Mouse (Mus musculus) ovary, postnatal 14 days (tissue): Measurements from ENCODE around the gene Zdbf2.

ENCODE experiments used
- DNase-seq: peaks from one replicate; pipeline ENCODE4 v3.0.0; 2022; ENCODE audit warnings: low spot score

Gene Zdbf2

DNA sequence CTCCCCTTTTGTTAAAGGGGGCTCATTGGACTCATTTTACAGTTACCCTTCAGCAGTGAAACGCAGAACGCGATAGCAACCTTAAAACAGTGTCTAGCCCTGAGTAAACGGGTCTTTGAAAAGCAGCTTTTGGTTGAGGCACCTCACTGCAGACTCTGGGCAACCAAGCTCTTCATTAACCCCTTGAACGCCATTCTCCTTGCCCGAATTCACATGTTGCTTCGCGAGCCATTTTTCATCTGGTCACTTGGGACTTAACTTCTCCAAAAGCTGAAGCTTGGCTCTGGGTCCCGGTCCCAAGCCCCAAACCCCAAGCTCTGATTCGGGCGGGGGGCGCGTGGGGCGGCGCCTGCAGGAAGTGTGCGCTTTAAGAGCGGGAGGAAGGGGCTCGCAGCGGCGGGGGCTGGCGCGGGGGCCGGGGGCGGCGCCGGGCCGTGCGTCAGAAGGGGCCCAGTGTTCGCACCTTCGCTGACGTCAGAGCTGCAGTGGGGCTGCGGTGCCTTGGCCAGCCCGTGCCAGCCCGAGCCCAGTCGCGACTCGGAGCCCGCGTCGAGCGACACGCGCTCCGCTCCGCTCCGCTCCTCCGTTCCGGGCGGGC, at the start of gene Zdbf2:
Zdbf2 (plus strand) TSS at position 525 of the 598 bp plus-strand sequence.
- no peak for DNase-seq

DNA sequence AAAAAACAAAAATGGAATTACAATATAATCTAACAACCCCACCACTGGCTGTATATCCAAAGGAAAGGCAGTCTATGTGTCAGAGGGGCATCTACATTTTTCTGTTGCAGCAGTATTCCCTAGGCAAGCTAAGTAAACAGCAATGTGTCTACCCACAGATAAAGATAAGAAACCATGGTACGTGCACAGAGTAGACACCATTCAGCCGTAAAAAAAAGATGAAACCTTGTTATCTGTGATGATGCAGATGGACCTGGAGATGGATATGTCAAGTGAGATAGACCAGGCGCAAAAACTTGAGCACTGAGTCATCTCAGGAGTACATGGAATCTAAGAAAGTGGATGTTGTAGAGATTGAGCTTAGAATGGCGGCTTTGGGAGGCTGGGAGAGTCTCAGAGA, 48.1 kb upstream of the Zdbf2 start:
- no peak for DNase-seq

DNA sequence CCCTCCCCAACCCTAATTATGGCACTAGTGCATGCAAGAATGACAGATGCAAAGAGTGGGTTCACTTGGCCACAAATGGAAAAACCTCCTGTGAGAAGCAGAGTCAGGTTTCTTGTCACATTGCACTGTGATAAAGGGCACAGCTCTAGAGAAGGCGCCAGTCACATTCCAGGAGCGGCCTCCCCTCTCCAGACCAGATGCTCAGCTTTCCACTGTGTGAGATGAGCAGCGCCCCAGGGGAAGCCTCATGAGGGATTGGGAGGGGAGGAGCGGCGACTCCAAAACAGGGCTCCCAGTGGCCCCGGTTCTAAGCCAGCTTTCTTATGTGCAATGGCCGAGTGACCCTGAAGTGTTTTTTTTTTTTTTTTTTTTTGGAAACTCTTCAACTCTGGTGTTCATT, 47.2 kb upstream of the Zdbf2 start:
- DNase-seq: no peak

DNA sequence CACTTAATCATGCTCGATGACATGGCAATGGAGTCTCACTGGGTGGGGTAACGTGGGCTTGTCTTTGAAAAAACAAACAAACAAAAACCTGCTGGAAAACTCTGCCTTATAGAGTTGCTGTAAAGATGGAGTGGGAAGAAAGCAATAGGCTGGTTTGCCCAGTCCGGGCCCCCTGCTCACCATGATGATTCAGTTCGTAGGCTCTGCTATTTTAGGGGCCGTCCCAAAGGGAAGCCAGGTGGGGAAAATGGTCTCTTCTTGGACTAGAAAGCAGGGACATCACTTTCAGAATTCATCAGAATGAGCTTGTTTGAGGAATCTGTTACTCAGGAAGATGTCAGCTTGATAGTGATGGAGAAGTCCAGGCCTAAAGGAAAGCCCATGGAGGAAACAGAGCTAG, 45.8 kb upstream of the Zdbf2 start:
- DNase-seq: no peak

DNA sequence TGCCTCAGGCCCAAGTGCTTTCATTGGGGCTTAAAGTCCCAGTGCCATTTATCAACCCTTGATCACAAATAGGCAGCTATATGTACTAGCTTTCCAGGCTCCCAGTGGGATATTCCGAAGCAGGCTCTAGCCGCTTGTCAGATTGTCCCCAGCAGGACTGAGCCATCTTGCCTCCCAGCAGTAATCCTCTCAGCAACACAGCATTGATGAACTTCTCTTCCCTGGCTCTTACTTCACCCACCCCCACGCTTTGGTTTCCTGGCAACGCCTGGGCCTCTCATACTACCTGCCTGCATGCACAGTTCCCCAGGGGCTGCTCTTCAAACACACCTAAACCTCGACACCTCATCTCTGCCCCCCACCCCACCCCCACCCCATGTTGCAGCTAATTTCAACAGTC, 35.7 kb upstream of the Zdbf2 start:
- DNase-seq: no peak

DNA sequence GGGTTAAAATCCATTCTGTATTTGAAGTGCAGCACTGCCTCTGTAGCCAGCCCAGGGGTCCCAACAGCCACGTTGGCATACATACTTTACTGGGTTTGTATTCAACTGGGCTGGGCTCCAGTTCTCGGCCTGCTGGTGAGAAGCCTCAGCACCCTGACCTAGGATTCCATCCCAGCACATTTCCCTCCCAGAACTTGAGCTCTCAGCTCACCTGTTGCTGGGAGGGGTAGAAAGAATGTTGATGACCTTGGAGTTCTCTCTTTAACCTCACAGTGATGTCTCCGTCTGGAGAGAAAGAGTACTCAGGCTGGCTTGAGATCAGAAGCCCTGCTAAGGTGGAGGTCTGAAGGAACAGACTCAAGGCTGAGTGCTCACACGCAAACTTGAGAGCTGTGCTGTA, 33.8 kb upstream of the Zdbf2 start:
- DNase-seq: no peak

DNA sequence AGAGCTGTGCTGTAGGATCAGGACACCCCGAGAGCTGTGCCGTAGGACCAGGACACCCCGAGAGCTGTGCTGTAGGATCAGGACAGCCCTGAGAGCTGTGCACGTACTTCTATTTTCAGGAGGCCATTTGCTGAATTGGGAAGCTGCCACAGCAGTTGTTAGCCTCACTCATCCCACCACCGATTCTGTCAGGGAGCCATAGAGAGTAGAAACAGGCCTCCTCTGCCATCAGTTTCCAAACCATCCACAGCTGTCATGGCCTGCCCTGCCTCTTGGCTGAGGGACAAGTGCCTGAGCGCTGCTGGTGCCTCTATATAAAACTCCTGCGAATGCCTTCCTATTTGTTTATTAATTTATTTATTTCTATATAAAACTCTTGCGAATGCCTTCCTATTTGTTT, 33.3 kb upstream of the Zdbf2 start:
- DNase-seq: no peak

DNA sequence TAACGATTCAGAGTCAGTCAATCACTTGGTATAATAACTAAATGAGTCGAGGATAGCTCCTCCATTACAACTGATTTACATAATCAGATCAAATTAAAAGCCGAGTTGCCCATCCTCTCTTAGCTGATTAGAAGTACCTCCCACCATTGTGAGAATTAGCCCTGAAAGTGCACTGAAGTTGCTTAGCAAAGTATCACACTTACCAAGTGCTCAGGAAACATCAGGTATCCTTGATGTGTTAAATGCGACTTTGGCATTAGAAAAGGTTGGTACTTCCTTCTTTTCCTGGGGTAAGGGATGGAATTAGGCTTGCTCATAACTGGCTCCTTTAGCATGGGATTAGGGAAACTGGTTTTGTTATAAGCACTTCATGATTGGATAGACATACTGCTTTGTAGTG, 29.2 kb upstream of the Zdbf2 start:
- DNase-seq: no peak

DNA sequence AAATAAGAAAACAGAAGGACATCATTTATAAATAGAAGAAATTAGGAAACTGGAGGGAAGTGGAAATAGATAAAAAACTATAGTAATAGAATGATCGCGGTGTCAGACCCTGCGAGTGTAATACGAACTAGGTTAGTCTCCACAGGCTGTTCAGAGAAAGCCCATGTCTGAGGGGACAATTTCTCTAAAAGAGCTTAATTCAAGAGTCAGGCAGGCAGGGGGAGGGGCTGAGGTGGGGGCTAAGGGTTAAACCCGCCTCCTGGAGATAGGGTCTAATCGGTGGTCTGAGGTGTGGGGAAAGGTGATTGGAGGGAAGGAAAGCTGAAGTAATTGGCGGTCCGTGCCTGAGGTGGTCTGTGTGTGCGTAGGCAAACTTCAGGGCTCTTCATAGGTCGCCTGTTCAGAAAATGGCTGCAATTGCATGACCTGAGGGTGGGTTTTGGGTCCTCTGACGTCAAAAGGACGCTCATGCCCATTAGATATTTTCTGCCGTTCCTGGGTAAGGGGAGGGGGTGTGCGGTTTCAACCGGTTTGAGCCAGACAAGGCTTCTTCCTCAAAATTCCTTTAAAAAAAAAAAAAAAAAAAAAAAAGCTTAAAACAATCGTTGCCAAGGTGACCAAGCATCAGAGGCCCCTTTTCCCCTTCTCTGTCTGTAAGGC, 26.1 kb upstream of the Zdbf2 start:
- DNase-seq: no peak

DNA sequence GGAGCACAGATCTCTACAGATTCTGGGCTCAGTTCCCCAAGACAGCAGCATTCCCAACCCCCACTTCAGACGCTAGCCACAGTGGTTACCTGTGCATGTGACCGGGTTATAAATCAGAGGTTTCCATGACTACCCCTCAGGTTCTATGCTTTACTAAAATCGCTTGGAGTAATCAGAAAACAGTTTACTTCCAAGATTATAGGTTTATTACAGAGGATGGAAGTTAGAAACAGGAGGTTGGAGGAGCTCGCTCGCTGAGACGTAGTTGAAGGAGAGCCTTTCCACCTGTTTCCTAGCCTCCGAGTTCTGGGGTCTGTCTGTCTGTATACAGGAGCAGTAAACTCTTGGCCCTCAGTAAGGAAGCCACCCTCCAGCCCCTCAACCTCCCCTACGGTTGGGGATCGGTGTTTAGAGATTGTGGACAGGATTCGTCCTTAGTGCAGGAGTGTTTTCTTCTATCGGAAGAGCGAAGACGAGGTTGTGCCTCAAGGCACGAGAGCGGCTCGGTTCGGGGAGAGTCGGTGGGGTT, 25.2 kb upstream of the Zdbf2 start:
- no peak for DNase-seq

DNA sequence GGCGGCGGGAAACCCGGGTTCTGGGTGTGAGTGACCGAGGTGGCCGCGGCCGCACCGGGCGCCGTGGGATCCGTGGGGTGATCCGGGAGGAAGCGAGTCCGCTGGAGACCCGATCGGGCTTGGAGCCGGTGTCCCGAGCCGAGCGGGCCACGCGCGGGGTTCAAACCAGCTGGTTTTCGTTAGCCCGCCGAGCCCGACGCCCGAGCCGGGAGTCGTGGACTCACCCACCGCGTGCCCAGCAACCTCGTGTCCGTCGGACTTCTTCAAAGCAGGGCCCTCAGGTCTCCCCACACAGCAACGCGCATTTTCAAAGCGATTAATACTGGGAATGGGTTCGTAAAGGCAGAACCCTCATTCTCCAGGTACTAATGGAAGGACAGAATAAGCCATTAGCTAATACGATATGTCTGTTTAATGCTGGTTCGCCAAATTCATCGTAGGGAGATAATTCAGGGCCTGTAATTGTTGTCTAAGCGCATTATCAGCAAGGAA, 24.7 kb upstream of the Zdbf2 start:
- DNase-seq: no peak

DNA sequence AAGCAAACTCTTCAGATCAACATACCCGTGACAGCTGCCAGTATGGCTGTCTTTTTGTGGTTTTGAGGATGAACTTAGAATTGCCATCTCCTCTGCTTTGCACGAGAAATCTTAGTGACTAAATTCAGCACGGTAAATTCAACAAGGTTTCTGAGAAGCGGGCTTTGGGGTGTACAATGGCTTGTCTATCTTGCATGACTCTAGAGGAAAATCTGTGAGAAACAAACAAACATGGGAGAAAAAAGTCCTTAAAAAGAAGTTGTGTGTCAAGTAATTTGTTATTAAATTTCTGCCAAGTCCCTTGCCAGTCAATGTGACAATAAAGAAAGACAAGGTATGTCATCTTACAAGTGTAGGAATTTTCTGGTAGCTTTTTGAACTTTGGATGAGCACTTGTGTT, 23.8 kb upstream of the Zdbf2 start:
- no peak for DNase-seq

DNA sequence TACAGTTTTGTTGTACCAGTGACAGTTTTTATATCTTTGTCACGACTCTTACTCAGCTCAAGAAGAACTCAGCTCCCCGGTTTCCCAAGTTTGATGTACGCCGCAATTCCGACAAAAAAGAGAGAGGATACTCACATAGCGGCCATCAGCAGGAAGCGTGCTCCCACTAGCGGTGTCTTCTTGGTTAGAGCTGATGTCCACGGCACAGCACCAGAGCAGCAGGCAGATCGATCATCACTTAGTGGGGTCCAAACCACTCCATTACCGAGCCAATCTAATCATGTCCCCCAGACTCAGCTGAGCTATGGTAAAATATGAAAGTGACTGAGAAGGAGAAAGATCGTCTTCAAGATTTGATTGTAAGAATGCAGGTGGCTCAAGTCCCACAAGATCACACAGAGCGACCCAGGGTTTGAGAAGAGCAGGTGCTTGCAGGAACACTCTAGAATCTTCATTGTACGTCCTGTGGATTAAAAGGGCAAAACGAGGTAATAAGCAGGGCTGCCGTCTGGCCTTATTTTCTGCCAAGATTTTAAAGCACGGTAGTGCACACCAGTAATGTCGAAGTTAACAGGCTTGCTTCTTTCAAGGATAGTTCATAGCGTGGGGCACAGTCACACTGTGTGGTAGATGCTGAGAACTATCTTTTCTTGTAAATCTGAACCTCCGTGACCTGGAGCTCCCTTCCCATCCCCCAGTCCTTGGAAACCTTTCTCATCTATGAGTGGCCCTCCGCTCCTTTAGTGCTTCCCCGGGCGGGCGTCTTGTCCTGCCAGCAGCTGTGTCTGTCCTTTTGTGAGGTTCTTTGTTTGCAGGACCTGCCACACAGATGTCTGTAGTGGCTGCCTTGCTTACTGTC, 20.5 kb upstream of the Zdbf2 start:
- no peak for DNase-seq

DNA sequence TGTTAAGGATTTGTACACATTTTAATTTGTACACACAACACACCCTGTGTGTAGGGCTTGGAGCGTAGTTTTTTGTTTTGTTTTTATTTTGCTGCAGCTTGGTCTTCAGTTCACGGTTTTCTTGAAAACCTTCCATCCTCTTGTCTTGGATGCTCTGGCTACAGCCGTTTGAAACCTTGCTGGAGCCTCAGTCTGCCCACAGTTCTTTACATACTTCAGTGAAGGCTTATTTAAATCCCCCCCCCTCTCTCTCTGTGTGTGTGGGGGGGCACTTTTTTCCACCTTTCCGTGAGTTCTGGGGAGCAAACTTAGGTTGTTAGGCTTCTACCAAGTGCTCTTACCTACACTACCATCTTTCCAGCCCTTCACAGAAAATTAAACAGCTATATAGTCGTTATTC, 19.8 kb upstream of the Zdbf2 start:
- DNase-seq: no peak

DNA sequence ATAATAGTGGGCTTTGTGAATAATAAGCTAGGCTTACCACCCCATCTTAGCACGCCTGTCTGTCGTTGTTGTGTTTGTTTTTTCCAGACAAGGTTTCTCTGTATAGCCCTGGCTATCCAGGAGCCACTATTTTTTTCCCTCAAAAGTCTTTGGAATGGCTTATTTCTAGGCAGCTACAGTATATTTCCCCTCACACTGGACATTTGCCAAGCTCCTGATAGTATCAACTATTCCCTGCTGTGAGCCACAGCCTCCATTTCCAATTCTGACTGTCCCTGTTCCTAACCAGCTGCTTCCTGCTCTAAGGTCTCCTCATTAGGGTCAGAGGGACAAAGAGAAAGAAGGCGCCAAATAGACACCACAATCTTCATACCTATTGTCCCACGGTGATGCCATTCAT, 18.0 kb upstream of the Zdbf2 start:
- no peak for DNase-seq

DNA sequence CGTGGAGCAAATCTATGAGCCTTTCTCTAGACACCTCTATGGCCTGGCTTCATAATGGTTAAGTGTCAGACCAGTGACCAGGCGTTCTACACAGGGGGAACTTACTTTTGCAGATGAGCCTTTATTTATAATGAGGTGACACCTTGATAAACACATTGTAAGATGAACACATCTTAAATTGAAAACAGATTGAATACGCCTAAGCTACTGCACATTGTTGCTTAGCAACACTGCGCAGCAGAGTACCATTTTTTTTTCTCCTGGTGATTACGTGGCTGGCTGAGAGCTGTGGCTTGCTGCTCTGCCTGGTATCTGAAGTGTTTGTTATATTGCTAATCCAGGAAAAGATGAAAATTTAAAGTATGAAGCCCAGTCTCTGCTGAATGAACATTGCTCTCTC, 17.0 kb upstream of the Zdbf2 start:
- no peak for DNase-seq

DNA sequence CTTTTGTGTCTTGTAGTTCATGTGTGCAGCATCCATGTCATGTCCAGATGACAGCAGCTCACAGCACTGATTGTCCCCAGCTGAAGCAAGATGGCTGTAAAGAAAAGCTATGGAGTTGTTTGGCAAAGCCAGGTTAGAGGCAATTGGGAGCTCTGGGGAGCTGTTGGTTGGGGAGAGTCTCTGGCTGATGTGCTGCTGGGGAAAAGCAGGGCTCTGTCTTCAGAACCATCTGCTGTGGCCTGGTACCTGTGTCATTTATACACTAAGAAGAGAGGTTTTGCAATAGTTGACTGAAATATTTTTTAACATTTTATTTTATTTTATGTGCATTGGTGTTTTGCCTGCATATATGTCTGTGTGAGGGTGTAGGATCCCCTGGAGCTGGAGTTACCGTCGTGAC, 14.6 kb upstream of the Zdbf2 start:
- DNase-seq: no peak

DNA sequence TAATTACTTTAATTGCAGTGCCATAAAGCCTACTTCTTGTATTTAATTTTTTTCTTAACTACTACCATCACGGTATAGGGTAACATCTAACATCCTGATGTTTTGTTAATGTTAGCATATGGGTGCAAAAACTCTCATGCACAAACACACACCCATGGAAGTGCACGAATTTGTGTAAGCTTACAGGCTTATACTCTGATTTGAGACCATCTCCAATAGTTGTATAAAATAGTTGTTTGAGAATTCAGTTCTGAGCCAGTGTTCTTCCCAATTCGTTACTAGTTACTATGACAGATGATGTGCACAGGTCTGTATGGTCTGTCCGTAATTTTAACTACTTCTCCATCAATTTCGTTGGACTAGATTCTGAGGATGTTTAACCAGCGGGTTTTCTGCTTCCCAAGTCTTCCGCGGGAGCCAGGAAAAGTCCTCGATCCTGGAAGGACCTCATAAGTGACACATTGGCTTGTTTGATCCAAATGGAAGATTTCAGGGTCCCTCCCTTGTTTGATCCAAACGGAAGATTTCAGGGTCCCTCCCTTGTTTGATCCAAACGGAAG, 13.7 kb upstream of the Zdbf2 start:
- DNase-seq: no peak

DNA sequence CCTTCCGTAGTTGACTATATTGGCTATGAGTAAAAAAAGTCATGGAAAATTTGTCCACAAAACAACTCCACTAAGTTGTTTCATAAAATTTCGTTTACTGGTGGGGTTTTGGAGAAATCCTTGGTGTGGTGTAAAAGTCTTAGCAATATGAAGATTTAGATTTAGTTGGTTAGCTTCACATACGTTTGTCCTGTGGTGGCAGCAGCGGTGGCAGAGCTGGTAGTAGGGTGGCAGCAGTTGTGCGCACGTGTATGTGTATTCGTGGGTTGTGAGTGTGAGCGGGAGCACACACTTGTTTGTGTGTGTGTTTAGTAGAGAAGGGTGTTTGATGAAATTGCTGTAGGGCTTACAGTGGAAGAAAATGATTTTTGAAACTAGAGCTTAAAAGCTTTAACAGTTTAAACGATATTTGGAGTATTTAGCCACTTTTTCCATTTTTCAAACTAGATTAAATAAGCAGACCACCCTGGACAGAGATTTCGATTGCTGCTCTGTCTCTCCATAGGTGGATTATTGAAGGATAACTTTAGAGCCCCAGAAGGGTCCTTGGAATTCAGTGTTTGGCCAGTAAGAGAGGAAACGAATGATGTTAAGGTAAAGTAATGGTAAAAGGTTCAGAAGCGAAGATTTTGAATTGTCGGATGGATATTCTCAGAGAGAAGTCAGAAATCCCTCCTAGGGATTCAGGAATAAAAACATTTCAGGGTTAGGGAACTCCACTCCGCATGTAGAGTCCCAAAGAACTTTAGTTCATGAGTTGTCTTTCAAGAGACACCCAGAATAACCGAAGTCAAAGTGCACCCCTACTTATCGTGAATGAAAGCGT, 12.9 kb upstream of the Zdbf2 start:
- DNase-seq: no peak

DNA sequence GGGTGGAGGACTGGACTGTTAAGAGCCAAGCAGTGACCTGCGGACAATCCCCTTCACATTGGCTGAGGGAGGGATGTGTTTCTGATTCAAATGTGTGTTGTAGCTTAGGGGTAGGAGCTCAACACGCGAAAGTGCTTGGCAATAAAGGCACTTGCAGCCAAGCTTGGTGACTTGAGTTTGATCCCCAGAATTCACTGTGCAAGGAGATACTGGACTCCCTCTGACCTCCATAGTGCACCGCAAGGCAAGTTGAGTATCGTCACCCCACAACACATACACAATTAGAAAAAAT, 12.4 kb upstream of the Zdbf2 start:
- no peak for DNase-seq

DNA sequence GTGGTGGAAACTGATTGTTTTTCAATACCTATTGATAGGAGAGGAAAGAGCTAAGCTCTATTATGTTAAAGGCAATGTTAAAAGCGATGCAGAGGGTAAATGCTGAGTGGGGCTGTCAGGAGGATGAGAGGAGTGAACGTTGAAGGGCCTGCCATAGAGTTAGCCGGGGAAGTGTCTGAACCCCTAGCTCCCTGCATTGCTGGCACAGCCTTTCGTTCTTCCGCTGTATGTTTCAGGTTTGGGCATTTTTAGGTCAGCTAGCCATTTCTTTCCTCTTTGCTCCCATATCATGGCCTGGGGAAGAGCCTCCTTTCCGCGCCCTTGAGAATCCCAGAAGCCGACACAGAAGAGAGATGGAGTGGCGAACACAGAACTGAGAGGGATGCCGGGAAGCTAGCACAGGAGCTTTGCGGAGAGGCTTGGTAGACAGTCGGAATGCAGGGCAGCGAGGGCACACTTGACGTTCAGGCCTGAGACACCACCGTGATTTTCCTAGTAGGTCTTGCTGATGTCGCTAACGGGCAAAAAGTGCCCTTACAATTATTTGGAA, 11.9 kb upstream of the Zdbf2 start:
- DNase-seq: no peak

DNA sequence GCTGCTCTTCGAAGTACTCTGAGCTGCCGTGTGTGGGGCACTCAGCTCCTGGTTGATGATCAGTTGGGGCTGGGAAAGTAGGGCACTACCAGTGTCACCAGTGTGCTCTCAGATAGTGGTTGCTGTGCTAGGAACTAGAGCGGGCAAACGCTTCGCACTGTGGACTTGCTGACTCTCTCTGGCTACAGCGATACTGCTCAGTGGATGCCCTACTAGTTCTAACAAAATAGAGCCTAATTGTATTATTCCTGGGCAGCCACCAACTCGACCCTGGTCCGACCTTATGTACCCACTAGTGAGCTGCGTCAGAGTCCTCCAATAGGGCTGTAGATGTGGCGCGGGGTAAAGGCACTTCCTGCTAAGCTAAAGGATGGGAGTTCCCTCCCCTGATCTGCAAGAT, 9.4 kb upstream of the Zdbf2 start:
- no peak for DNase-seq
